Mouse (Mus musculus): ENCODE measurements around the gene Gsn.
A peak's percentile ranks its signal among the peaks of the same experiment; 100 is the strongest.

- TF ChIP-seq POLR2A (IDR thresholded peaks at IDR 0.05; ENCODE audit: insufficient read length, low read depth) (no peak), TCF12 (IDR thresholded peaks at IDR 0.05; ENCODE audit: insufficient read depth, poor library complexity, severe bottlenecking) (peak; percentile 68), MAX (IDR thresholded peaks at IDR 0.05; ENCODE audit: low read depth) (no peak), REST (IDR thresholded peaks at IDR 0.05; ENCODE audit: insufficient read depth, insufficient read length) (no peak), USF1 (IDR thresholded peaks at IDR 0.05; ENCODE audit: low read depth) (no peak), MYOD1 (IDR thresholded peaks at IDR 0.05; ENCODE audit: control insufficient read depth in 1 of 3, insufficient read length in 2 of 3, low read depth in 2 of 3) (peak in 2 of 3 experiments; percentile 87 to 90), SRF (IDR thresholded peaks at IDR 0.05; ENCODE audit: control insufficient read depth, insufficient read length, low read depth) (no peak), CEBPB (IDR thresholded peaks at IDR 0.05; ENCODE audit: insufficient read depth, poor library complexity, severe bottlenecking) (no peak), E2F4 (IDR thresholded peaks at IDR 0.05; ENCODE audit: insufficient read depth) (no peak), MYOG (IDR thresholded peaks at IDR 0.05; ENCODE audit: control insufficient read depth in 1 of 3, insufficient read depth in 1 of 3, insufficient read length in 2 of 3, low read depth in 2 of 3) (peak in 2 of 3 experiments; percentile 83 to 87), POLR2AphosphoS2 (IDR thresholded peaks at IDR 0.05; ENCODE audit: insufficient read length, low read depth) (no peak), TCF3 (IDR thresholded peaks at IDR 0.05; ENCODE audit: insufficient read length, low read depth) (no peak)
Observed at GRCm38 (mm10) chr2:35259338-35260080, 3.3 kb downstream of the Gsn start.
